Mouse (Mus musculus): ENCODE measurements around the gene Runx2. TPM values are rescaled to one million over a fixed set of nuclear protein-coding genes. Genes with fewer than 3 reads are reported as not detected.

Runx2 gene
- polyA plus RNA-seq, 1 experiment from 2014 or later = 2.1 TPM

- Histone ChIP-seq H3K27me3 (ENCODE audit: insufficient read depth, poor library complexity, severe bottlenecking) (no peaks in the 10 kb centered on the region), H3K4me3 (no peak overlapping the region), H3K27ac (no peak overlapping the region), H3K4me1 (no peaks in the 10 kb centered on the region), H3K36me3 (no peaks in the 10 kb centered on the region), H3K9me3 (no peaks in the 10 kb centered on the region)
- no peak for DNase-seq (ENCODE audit: low spot score)
- 81% methylated on average over 1 of the region's 1 CpGs for WGBS
Observed at GRCm38 (mm10) chr17:44700326-44700725, 114.3 kb downstream of the Runx2 start.

- no peaks in the 10 kb centered on the region for H3K27me3 ChIP-seq (ENCODE audit: insufficient read depth, poor library complexity, severe bottlenecking)
- no peaks in the 10 kb centered on the region for H3K9me3 ChIP-seq
- H3K27ac ChIP-seq = no peak overlapping the region
- no peaks in the 10 kb centered on the region for H3K4me1 ChIP-seq
- WGBS = 90% methylated on average over 10 of the region's 10 CpGs
- no peaks in the 10 kb centered on the region for H3K36me3 ChIP-seq
- DNase-seq (ENCODE audit: low spot score) = no peak
- no peak overlapping the region for H3K4me3 ChIP-seq
Observed at GRCm38 (mm10) chr17:44697053-44697452, 117.5 kb downstream of the Runx2 start.

DNA sequence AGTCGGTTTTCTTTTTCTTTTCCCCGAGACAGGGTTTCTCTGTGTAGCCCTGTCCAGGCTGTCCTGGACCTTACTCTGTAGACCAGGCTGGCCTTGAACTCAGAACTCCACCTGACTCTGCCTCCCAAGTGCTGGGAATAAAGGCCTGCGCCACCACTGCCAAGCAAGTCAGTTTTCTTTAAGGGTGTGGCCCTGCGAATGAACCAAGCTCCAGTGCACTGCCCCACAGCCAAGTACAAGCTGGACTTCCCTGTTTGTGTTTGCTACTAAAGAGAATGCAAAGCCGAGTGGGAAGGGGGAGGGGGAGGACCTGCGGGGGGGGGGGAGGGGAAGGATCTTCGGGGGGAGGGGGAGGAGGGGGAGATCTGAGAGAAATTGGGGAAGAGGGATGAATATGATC, 121.0 kb downstream of the Runx2 start:
- no peak for DNase-seq (ENCODE audit: low spot score)
- Histone ChIP-seq H3K9me3 (no peaks in the 10 kb centered on the region), H3K4me1 (no peaks in the 10 kb centered on the region), H3K36me3 (no peaks in the 10 kb centered on the region), H3K27ac (no peak overlapping the region), H3K27me3 (ENCODE audit: insufficient read depth, poor library complexity, severe bottlenecking) (no peaks in the 10 kb centered on the region), H3K4me3 (no peak overlapping the region)
- 80% methylated on average over 5 of the region's 7 CpGs for WGBS

- Histone ChIP-seq H3K4me1 (no peaks in the 10 kb centered on the region), H3K36me3 (no peaks in the 10 kb centered on the region), H3K4me3 (no peak overlapping the region), H3K27me3 (ENCODE audit: insufficient read depth, poor library complexity, severe bottlenecking) (no peaks in the 10 kb centered on the region), H3K9me3 (no peaks in the 10 kb centered on the region), H3K27ac (no peak overlapping the region)
- DNase-seq (ENCODE audit: low spot score) = no peak
- WGBS = 57% methylated on average over 2 of the region's 2 CpGs
Observed at GRCm38 (mm10) chr17:44691517-44691916, 123.1 kb downstream of the Runx2 start.

DNA sequence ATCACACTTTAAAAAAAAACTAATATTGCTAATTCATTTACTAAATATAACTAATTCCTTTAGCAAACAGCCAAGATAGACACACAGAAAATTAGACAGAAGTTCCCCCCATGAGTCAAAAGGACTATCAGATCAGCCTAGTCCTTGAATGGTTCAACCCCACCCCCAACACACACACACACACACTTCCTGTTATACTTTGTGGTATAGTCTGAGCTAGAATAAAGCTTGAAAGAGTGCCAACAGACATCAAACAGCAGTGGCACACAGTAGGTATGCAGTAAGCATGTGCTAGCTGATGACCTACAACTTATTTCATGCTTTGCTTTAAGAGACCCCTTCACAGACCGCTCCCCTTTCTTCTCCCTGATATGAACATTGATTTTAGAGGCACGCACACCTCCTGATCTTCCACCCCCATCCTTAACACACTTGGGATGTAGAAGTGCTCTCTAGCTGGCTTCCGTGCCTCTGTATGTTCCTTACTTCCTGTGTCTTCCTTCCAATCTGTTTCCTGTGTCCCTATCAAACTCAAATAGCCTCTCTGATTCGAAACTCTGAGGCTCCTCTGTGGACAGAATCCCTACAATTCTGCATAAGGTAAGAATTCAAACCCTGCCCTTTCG, 124.1 kb downstream of the Runx2 start:
- 78% methylated on average over 5 of the region's 5 CpGs for WGBS

DNA sequence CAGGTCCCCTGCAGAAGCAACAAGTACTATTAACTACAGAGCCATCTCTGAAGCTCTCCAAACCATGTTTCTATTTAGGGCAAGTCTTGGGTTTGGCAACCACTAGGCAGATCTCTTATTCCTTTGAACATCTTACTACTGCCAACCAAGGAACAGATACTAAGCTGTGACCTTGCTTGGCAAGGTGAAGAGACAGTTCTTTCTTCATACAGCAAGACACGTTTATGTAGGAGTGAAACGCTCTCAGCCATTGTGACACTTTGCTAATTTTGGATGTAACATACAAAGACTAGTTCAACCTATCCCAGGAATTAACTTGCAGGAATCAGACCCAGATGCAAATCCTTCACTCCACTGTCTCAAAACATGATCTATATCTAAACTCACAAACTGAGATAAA, 126.3 kb downstream of the Runx2 start:
- Histone ChIP-seq H3K4me1 (0 out of 2 replicates have a peak, but pooled peaks cover 3% of the 10 kb centered on the region), H3K27me3 (ENCODE audit: insufficient read depth, poor library complexity, severe bottlenecking) (no peaks in the 10 kb centered on the region), H3K4me3 (no peak overlapping the region), H3K9me3 (no peaks in the 10 kb centered on the region), H3K36me3 (no peaks in the 10 kb centered on the region), H3K27ac (no peak overlapping the region)
- DNase-seq (ENCODE audit: low spot score) = no peak
- WGBS = 78% methylated on average over 2 of the region's 2 CpGs

More for the DNA sequence above, 124.1 kb downstream of the Runx2 start:
- DNase-seq (ENCODE audit: low spot score) = no peak
- no peaks in the 10 kb centered on the region for H3K36me3 ChIP-seq
- no peak overlapping the region for H3K27ac ChIP-seq
- no peaks in the 10 kb centered on the region for H3K27me3 ChIP-seq (ENCODE audit: insufficient read depth, poor library complexity, severe bottlenecking)
- H3K4me1 ChIP-seq = 0 out of 2 replicates have a peak, but pooled peaks cover under 1% of the 10 kb centered on the region
- H3K9me3 ChIP-seq = no peaks in the 10 kb centered on the region
- H3K4me3 ChIP-seq = no peak overlapping the region

GRCm38 (mm10) chr17:44685514-44685913, 129.1 kb downstream of the Runx2 start:
- no peaks in the 10 kb centered on the region for H3K36me3 ChIP-seq
- H3K4me1 ChIP-seq = 0 out of 2 replicates have a peak, but pooled peaks cover 3% of the 10 kb centered on the region
- no peak for DNase-seq (ENCODE audit: low spot score)
- no peak overlapping the region for H3K4me3 ChIP-seq
- no peak overlapping the region for H3K27ac ChIP-seq
- 39% methylated on average over 7 of the region's 7 CpGs for WGBS
- no peaks in the 10 kb centered on the region for H3K27me3 ChIP-seq (ENCODE audit: insufficient read depth, poor library complexity, severe bottlenecking)
- no peaks in the 10 kb centered on the region for H3K9me3 ChIP-seq

GRCm38 (mm10) chr17:44683026-44683425, 131.6 kb downstream of the Runx2 start:
- WGBS = 83% methylated on average over 9 of the region's 9 CpGs
- no peak for DNase-seq (ENCODE audit: low spot score)
- no peak overlapping the region for H3K27ac ChIP-seq
- no peaks in the 10 kb centered on the region for H3K27me3 ChIP-seq (ENCODE audit: insufficient read depth, poor library complexity, severe bottlenecking)
- H3K36me3 ChIP-seq = no peaks in the 10 kb centered on the region
- 0 out of 2 replicates have a peak, but pooled peaks cover 3% of the 10 kb centered on the region for H3K4me1 ChIP-seq
- H3K4me3 ChIP-seq = no peak overlapping the region
- no peaks in the 10 kb centered on the region for H3K9me3 ChIP-seq

DNA sequence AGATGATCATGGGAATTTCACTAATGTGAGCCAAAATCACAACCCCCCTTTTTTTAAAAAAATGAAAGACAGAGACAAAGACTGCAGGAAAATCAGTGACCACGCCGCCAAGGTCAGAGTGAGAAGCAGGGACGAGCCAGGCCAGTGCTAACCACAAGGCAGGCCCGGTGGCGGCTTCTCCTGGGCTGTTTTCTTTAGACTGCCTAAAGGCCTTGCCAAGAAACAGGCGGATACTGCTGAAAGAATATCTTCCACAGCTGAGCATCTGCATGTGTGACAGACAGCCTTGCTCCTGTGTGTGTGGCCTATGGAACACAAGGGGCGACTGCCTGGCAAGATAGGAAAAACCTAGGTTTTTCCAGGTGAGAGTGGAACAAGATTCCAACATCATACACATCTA, 136.8 kb downstream of the Runx2 start:
- DNase-seq (ENCODE audit: low spot score) = no peak
- no peaks in the 10 kb centered on the region for H3K36me3 ChIP-seq
- H3K4me1 ChIP-seq = peaks cover 2% of the 10 kb centered on the region; the same call in 1 of the 2 replicates
- no peak overlapping the region for H3K4me3 ChIP-seq
- H3K27ac ChIP-seq = no peak overlapping the region
- WGBS = 78% methylated on average over 7 of the region's 7 CpGs
- no peaks in the 10 kb centered on the region for H3K27me3 ChIP-seq (ENCODE audit: insufficient read depth, poor library complexity, severe bottlenecking)
- H3K9me3 ChIP-seq = no peaks in the 10 kb centered on the region

DNA sequence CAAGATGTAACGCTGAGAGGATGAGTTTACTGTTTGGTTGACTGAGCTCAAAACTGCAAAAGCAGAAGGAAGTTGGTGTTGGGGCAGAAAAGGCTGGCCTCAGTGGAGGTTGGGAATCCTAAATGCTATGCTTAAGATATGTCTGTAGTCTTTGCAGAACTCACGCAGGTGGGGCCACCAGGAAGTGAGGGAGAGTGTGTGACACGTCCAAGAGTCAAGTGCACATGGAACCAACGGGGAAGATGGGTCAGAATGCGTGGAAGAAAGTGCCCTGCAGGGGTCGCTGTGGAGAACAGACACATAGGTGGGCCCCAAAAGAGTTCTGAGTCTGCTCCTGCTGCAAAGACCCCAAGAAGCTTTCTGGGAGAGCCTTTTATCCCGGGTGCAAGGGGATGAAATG, 141.8 kb downstream of the Runx2 start:
- Histone ChIP-seq H3K27ac (no peak overlapping the region), H3K27me3 (ENCODE audit: insufficient read depth, poor library complexity, severe bottlenecking) (no peaks in the 10 kb centered on the region)

DNA sequence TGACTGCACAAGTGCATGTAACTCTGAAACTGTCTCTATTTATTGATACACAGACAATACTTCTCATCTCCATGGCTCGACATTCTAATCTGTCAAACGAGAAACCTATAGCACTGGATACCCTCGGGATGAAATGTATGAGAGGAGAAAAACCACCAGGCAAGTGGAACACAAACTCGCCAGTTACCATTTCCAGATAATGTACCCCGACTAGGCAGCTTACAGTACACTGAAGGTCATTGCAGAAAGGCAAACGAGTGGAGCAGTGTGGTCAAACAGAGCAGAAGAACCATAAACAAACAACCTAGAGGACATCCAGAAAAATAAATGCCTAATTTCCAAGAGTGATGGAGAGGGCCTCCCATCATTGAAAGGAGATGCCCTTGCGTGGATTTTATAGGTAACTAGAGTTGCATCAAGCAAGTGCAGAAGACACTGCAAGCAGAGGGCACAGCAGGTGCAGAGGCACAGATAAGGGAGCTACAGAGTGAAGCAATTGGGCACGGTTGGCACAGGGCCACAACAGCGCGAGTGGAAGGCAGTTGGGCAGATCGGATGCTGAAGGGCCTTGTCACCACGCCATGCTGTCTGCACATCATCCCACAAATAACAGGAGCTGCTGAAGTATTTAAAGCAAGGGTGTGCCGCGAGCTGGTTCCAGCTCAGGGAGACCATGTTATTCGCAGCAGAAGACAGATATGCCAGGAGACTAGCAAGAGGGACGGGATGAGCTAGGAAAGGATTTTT, 142.5 kb downstream of the Runx2 start:
- WGBS = 63% methylated on average over 16 of the region's 16 CpGs
- H3K4me1 ChIP-seq = peaks cover 6% of the 10 kb centered on the region; the same call in 1 of the 2 replicates
- no peaks in the 10 kb centered on the region for H3K27me3 ChIP-seq (ENCODE audit: insufficient read depth, poor library complexity, severe bottlenecking)
- no peak overlapping the region for H3K27ac ChIP-seq
- no peaks in the 10 kb centered on the region for H3K36me3 ChIP-seq
- H3K4me3 ChIP-seq = no peak overlapping the region
- peak; percentile 55 for DNase-seq (ENCODE audit: low spot score)
- no peaks in the 10 kb centered on the region for H3K9me3 ChIP-seq

More for the DNA sequence above, 141.8 kb downstream of the Runx2 start:
- Histone ChIP-seq H3K9me3 (no peaks in the 10 kb centered on the region), H3K4me1 (peaks cover 6% of the 10 kb centered on the region; the same call in 1 of the 2 replicates), H3K4me3 (no peak overlapping the region), H3K36me3 (no peaks in the 10 kb centered on the region)
- DNase-seq (ENCODE audit: low spot score) = no peak
- WGBS = 59% methylated on average over 7 of the region's 7 CpGs

DNA sequence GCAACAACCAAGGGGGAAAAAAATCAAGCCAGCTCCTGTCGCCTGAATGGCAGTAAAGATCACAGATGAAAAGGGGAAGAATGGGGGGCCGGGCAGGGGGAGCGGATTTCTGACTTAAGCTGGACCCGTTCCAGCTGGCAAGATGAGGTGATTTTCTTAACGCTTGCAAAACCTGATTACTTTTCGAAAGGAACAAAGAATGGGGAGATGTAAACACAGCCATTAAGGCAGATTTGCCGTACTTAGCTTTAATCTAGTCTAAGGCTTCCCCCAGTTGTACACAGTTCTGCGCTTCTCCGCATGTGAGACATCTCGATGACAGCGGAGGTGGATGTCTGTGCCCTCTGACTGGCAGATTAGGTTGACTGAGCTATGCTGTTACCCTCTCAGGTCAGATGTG, 144.6 kb downstream of the Runx2 start:
- Histone ChIP-seq H3K36me3 (no peaks in the 10 kb centered on the region), H3K27ac (no peak overlapping the region), H3K9me3 (no peaks in the 10 kb centered on the region), H3K27me3 (ENCODE audit: insufficient read depth, poor library complexity, severe bottlenecking) (no peaks in the 10 kb centered on the region), H3K4me3 (no peak overlapping the region), H3K4me1 (peaks cover 6% of the 10 kb centered on the region; the same call in 1 of the 2 replicates)
- WGBS = 63% methylated on average over 11 of the region's 11 CpGs
- no peak for DNase-seq (ENCODE audit: low spot score)

- Histone ChIP-seq H3K9me3 (no peaks in the 10 kb centered on the region), H3K4me1 (no peaks in the 10 kb centered on the region), H3K36me3 (no peaks in the 10 kb centered on the region), H3K4me3 (no peak overlapping the region), H3K27me3 (ENCODE audit: insufficient read depth, poor library complexity, severe bottlenecking) (no peaks in the 10 kb centered on the region), H3K27ac (no peak overlapping the region)
- no peak for DNase-seq (ENCODE audit: low spot score)
- WGBS = 54% methylated on average over 5 of the region's 5 CpGs
Observed at GRCm38 (mm10) chr17:44667346-44667745, 147.3 kb downstream of the Runx2 start.
